Mouse (Mus musculus) gastrocnemius, postnatal 14 days (tissue): ENCODE data around the gene Zfp579. TPM values are rescaled to one million over a fixed set of nuclear protein-coding genes. Genes with fewer than 3 reads are reported as not detected.
"Not testable (repeated sequence)": the region's sequence is repeated elsewhere in the genome, so short reads cannot be mapped to it uniquely, and the experiment has no call there.

ENCODE experiments used
- DNase-seq: peaks from one replicate; pipeline ENCODE4 v3.0.0; 2021; ENCODE audit warnings: mixed read lengths
- intact Hi-C: fragments of 180-260 bp; cut with DNase I; formaldehyde crosslinking; loops from one replicate; pipeline ENCODE4 v1.15.1; 2025; ENCODE audit warnings: low total_unique reads
- total RNA-seq, 2 experiments: library from RNA; stranded (reverse); gene quantifications; 2 replicates each; pipeline ENCODE4 v1.2.3; 2021

The Zfp579 gene
- total RNA-seq, 2 experiments from 2014 or later = 9.0 to 10.5 TPM

- DNase-seq = no peak
- intact Hi-C loops = loop anchor here (5.0 kb wide), 1 partner anchor 35 kb away; the partner anchor contains the start of gene Zfp580
Observed at GRCm38 (mm10) chr7:5016920-5017319, 21.0 kb upstream of the Zfp579 start.

- intact Hi-C loops = loop anchor here (5.0 kb wide), 1 partner anchor 36 kb away; the partner anchor contains the start of gene Zfp580
- no peak for DNase-seq
Observed at GRCm38 (mm10) chr7:5016057-5016456, 20.1 kb upstream of the Zfp579 start.

- DNase-seq = peak; percentile 96
- intact Hi-C loops = loop anchor here (5.0 kb wide), 1 partner anchor 37 kb away; the partner anchor contains the start of gene Zfp580
Observed at GRCm38 (mm10) chr7:5015118-5016001, 19.4 kb upstream of the Zfp579 start, which contains the start of gene Gm44973. Gm44973 (plus strand) TSS chr7:5015496.

GRCm38 (mm10) chr7:5014251-5015117, 18.5 kb upstream of the Zfp579 start, which contains the start of the genes Zfp524 and Fiz1:
Zfp524 (plus strand) TSS chr7:5014415.
Fiz1 (minus strand) TSS chr7:5014697.
- DNase-seq = peak; percentile 95
- intact Hi-C loops = loop anchor here (5.0 kb wide), 1 partner anchor 38 kb away; the partner anchor contains the start of gene Zfp580

GRCm38 (mm10) chr7:5012681-5013513, 16.9 kb upstream of the Zfp579 start:
- no peak for DNase-seq
- intact Hi-C loops = no loop called here

GRCm38 (mm10) chr7:5008229-5008628, 12.3 kb upstream of the Zfp579 start:
- no peak for DNase-seq
- intact Hi-C loops = no loop called here

GRCm38 (mm10) chr7:5002876-5003275, 6.9 kb upstream of the Zfp579 start:
- intact Hi-C loops, DNase-seq: not testable (repeated sequence)

GRCm38 (mm10) chr7:4999876-5000275, 3.9 kb upstream of the Zfp579 start:
- DNase-seq = no peak
- intact Hi-C loops = no loop called here

DNA sequence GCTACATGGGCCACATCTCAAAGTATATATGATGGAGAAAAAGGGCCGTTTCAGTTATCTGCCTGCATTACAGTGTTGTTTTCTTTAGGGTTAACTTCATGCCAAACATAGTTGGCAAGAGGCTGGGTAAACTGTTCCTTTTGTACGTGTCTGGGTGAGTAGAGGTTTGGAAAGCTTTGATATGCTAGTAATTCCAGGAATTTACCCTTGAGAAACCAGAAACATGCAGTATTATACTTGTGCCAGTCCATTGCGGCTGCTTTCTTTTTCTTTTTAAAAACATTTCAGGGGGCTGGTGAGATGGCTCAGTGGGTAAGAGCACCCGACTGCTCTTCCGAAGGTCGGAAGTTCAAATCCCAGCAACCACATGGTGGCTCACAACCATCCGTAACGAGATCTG, 976 bp upstream of the Zfp579 start:
- DNase-seq = no peak
- intact Hi-C loops = loop anchor here (2.0 kb wide), 1 partner anchor 56 kb away; no protein-coding TSS in a partner anchor

DNA sequence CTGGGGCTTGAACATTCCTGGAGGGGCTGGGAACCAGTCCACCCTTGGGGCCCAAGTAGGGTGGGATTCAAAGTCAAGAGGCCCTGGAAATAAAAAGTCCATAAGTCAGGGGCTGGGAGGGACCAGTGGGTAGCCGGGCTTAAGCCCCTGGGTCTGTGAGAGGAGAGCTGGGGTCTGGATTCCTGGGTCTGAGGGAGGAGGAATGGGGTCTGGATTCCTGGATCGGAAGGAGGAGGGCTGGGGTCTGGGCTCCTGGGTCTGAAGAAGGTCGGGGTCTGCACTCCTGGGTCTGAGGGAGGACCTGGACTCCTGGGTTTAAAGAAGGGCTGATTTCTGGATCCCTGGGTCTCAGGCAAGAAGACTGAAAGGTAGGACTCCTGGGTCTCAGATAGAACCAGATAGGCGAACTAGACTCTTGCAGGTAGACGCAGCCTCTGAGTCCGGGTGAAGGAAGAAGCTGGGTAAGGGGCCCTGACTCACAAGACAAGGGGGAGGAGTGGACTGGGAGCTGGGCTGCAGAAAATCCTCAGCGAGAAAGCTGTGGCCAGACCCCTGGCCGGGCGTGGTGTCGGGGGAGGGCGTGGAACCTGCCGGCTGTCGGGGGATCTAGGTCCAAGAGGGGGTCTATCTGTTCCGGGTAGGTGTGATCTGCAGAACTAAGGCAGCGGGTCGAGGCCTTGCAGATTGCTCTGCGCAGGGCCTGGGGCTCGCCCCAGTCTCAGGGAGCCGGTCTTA, 523 bp downstream of the Zfp579 start:
- no peak for DNase-seq
- intact Hi-C loops = loop anchor here (2.0 kb wide), 1 partner anchor 57 kb away; no protein-coding TSS in a partner anchor

- peak; percentile 9 for DNase-seq
- intact Hi-C loops = no loop called here
Observed at GRCm38 (mm10) chr7:4993999-4994788, 1.8 kb downstream of the Zfp579 start.

DNA sequence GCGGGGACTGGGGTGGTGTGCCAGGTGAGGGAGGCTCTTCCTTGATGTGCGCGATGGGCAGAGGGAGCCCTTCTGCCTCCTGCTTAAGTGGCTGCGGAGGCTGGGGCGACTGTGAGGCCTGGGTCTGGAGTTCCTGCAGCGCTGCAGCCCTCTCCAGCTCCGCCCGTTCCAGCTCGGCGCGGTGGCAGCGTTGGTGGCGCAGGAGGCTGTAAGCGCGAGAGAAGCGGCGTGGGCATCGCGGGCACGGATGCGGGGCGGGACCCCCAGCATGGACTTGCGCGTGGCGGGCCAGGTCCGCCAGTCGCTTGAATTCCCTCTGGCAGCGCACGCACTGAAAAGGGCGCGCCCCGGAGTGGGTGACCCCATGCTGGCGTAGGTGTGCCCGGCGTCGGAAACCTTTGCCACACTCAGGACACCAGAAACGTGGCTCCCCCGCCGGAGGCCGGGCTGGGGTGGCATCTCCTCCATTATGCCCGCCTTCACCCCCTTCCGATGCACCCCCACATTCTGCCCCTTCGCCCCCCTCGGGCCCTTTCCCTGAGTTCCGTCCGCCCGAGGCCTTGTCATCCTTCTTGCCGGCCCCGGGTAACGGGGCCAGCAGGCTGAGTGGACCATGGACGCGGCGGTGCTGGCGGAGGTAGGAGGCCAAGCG, 2.5 kb downstream of the Zfp579 start:
- intact Hi-C loops = no loop called here
- DNase-seq = no peak

- DNase-seq = no peak
- intact Hi-C loops = no loop called here
Observed at GRCm38 (mm10) chr7:4988250-4988649, 7.7 kb downstream of the Zfp579 start.

DNA sequence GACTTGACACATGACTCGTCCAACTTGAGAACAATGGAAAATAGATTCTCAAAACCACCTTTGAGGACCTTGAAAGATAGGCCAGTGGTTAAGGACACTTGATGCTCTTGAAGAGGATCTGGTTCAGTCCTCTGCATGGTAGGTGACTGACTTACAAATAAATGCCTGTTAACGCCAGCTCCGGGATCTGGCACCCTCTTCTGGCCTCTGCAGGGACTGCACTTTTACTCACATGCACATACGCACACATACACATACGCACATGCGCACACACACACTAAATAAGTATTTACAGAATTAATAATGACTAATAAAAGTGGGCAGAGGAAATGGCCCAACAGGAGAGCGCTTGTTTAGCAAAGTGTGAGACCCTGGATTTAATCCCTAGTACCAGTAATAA, 19.1 kb downstream of the Zfp579 start:
- intact Hi-C loops = no loop called here
- no peak for DNase-seq

GRCm38 (mm10) chr7:4975455-4975854, 20.5 kb downstream of the Zfp579 start:
- DNase-seq = no peak
- intact Hi-C loops = no loop called here

DNA sequence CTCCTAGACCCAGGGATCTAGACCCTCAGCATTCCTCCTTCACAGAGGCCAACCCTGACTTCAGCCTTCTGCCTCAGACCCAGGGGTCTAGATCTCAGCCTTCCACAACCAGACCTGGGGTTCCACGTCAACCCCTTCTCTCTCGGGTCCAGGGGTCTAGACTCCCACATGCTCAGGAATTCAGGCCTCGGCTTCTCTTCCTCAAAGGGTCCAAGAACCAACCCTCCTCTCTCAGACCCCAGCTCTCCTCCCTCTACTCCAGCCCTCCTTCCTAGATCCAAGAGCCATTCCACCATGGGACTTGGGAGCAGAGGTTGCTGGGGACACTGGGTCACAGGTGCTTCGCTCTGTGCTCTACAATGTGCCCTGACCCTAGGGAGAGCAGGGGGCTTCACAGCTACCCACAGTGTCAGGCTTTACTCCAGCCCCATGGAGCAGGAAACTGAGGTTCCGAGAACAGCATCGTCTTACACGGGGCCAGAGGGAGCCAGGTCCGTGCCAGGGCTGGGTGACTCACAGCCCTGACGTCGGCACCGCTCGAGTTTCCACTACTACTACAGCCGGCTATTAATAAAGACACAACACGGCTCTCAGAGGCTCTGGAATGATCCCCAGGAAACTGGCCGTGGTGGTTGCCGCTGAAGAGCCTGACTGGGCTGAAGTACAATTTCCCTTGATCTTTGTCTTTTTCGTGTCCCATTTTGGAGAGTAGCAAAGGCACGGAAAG, 23.5 kb downstream of the Zfp579 start:
- peak; percentile 82 for DNase-seq
- intact Hi-C loops = no loop called here
